Mouse (Mus musculus): Measurements from ENCODE around the gene Mpzl3. TPM values are rescaled to one million over a fixed set of nuclear protein-coding genes. Genes with fewer than 3 reads are reported as not detected.
A peak's percentile ranks its signal among the peaks of the same experiment; 100 is the strongest.
"Not testable (repeated sequence)": the region's sequence is repeated elsewhere in the genome, so short reads cannot be mapped to it uniquely, and the experiment has no call there.

Mpzl3 gene
- 2.0 and 2.1 TPM in 2 replicates for polyA plus RNA-seq (2012; rRNA removed)

DNA sequence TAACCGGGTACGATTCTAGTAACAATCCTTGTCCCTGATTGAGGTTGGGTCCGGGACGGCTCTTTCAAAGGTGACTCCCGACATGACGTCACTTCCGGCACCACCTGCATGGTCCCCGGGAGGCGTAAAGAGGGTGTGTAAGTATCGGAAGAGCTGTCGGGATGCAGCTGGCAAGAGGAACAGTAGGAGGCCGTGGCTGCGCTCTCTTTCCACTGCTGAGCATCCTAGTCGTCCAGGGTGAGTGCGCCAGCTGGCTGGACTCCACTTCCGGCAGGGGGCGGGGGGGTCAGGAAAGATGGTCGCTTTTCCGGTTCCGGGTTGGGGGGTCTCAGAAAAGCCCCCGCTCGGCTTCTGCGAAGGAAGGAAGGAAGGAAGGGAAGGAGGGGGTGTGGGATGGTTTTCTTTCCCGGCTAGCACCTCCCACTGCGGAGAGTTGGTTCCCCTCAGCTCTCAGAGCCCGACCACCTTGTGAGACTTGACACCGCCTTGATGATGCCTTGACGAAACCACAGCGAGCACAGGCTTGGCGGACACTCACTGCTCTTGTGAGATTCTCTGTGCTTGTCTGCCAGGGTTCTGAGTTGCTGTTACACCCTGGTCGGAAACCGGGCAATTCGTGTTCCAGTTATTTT lies at the start of gene Mpzl3:
TSS of gene Mpzl3 (plus strand) at position 105 of the 632 bp plus-strand sequence.
- peak; percentile 76 to 88 for DNase-seq (ENCODE audit: extremely low spot score in 1 of 2, low spot score in 1 of 2)

DNA sequence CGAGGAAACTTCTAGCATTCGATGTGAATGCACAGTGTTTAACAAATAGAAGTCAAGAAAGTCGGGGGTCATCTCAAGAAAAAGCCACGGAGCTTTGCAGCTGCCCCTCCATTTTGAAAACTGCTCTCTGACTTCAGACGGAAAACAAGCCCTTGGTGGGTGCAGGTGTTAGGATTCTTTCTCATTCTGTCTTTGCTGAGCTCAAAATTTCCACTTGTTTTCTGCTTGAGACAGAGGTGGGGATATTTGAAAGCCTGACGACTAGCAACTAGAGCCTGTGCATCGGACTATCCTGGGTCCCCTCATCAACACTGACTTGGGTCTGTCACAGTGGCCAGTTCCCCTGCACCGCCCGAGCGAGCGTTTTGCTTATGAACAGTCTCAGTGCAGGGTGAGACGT lies 47.6 kb upstream of the Mpzl3 start:
- DNase-seq (ENCODE audit: extremely low spot score in 1 of 2, low spot score in 1 of 2) = no peak

DNA sequence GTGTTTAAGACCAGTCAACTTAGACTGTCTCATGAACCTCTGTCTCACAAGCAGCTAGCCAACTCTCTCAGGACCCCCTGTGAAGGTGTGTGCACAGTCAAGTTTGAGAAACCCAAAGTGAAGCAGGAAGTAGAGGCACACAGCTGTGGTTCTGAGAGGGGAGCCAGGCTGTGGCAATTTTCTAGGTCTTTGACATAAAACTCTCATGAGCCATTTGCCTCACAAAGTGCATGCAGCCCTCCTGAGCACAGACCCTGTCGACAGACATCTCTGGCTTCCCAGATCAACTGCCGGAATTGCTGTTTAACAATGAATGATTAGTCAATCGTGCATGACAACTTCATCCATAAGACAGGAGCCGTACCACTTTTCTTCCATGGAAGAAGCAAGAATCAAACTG lies 46.6 kb upstream of the Mpzl3 start:
- DNase-seq (ENCODE audit: extremely low spot score in 1 of 2, low spot score in 1 of 2) = no peak

DNA sequence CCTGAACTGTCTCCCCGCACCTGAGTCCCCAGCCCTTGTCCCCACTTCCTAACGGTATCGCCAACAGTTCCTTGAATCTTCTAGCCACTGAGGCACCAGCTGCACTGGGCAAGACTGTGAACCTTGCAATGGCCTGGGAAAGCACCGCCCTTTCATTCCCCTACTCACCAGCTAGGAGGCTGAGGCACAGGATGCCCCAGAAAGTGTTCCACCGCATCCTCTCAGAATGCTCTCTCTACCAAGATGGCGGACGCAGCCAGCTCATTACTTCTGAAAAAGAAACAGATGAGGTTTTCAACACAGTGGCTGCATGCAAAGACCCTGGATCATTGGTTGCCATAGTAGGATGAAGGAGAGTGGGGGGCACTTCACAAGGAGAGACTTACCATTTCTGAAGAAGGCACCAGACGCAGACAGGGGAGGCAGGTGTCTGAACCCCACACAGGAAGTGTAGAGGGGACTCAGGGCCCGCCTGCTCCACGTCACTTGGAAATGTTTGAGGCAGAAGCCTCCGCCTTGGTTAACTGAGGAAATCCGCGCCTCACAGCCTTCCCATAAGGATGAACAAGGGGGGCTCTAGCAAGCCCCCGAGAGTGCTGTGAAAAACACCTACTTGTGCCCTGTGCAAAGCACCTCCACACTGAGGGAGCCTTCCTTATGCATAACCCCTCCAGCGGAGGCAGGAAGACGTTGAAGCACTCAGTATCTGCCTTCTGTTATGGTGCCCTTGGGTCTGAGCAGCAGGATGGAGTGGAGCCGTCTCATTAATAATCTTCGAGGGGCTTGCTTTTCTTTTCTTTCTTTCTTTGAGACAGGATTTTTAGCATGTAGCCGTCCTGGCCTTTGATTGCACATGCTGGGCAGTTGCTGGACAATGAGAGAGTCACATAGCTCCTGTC lies 45.6 kb upstream of the Mpzl3 start, which contains the start of gene Cd3e:
TSS of gene Cd3e (minus strand) at position 448 of the 899 bp plus-strand sequence.
- no peak for DNase-seq (ENCODE audit: extremely low spot score in 1 of 2, low spot score in 1 of 2)

DNA sequence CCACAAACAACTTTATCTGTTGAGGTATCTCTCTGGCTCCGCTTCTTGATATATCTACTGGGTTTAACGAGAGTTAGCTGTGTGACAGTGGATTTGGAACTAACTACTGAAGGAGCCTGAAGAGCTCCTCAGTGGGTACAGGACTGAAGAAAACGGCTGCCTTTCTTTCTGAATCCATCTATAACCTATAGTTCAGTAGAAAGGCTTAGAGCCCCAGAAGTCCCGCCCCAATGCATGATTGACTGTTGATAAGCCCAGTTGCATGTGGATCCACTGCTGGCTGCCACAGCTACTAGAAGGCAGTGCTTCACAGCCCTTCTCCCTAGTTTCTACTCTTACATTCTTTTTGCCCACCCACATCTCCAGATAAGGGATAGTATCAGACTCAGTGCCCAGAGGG lies 44.5 kb upstream of the Mpzl3 start:
- no peak for DNase-seq (ENCODE audit: extremely low spot score in 1 of 2, low spot score in 1 of 2)

DNA sequence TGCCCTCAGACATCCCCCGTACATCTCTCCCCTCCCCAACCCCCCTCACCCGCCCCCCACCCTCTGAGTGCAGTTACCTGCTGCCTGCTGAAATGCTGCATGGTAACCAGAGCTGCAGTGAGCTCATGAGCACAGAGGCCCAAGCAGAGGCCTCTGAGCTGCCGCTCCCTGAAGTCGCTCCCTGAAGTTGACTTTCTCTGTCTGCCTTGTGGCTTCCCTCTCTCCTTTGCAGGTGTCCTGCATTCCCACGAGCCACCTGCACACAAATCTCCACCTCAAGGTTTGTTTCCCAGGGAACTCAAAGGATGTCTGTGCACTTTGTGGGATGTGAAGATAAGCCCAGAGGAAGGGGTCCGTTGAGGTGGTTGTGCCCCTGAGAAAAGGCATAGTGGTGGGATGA lies 43.7 kb upstream of the Mpzl3 start:
- DNase-seq (ENCODE audit: extremely low spot score in 1 of 2, low spot score in 1 of 2) = no peak

DNA sequence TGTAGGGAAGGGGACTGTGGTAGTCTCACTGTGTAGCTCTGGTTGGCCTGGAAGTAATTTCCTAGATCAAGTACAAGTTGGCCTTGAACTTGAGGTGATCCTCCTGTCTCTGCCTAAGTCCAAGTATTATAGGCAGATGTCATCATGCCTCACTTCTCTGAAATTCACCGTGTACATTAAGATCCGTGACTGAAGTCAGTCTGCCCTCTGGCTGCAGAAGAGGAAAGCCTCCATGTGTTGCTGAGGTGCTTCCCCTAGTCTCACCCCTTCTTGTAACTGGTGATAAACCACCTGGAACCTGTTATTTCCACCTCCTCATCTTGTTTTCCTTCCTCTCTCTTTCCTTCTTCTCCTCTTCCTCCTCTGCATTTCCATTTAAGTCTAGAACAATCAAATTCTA lies 40.1 kb upstream of the Mpzl3 start:
- DNase-seq (ENCODE audit: extremely low spot score in 1 of 2, low spot score in 1 of 2) = no peak

DNA sequence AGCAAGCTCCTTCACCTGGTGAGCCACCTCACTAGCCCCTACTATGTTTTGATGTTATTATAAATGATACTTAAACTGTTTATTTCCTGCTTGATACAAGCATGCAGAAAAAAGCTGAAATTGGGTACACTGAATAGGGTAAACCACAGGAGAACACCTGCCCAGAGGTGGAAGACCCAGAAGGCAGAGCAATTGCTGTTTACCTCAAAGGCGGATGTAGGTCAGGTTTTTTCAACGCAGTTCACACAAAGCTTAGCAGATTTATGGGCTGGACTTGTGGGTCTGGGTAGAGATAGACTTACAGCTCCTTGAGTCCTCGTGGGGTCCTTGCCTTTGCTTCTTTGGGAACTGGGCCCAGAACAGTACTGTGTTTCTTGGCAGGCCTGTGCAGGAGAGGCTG lies 39.1 kb upstream of the Mpzl3 start:
- DNase-seq (ENCODE audit: extremely low spot score in 1 of 2, low spot score in 1 of 2) = no peak

DNA sequence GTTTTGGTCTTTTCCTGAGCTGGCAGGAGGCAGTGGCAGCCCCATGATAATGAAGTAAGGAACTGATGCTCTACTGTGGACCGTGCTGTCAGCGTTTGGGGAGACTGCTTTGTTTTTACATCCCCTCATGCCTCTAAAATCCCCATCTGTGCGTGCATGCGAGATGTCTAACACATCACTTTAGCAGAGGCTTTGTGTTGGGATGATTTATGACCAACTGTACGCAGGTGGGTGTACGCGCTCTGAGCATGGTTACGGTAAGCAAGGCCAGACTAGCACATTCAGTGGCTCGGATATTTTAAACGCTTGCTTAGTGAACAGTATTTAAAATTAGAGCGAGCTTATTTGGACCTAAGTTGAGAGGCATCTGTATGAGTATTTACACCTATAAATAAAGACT lies 37.0 kb upstream of the Mpzl3 start:
- DNase-seq (ENCODE audit: extremely low spot score in 1 of 2, low spot score in 1 of 2) = peak; percentile 16 to 34

DNA sequence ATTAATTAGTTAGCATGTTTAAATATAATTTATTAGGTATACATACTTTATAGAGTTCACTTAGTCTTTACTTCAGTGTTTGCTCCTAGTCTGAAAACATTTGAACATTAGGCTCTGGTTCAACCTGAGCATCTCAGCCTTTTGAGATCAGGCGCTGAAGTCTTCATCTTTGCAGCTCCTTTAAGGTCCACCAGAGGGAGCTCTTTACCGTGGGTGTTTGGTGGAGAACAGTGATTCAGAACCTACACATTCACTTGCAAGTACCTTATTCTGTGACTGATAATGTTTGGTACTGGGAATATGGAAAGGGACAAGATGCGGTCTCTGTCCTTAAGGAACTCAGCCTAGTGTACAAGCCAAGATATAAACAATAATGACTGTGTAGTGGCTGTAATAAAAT lies 32.2 kb upstream of the Mpzl3 start:
- DNase-seq (ENCODE audit: extremely low spot score in 1 of 2, low spot score in 1 of 2) = peak in 1 of 2 experiments; percentile 84

DNA sequence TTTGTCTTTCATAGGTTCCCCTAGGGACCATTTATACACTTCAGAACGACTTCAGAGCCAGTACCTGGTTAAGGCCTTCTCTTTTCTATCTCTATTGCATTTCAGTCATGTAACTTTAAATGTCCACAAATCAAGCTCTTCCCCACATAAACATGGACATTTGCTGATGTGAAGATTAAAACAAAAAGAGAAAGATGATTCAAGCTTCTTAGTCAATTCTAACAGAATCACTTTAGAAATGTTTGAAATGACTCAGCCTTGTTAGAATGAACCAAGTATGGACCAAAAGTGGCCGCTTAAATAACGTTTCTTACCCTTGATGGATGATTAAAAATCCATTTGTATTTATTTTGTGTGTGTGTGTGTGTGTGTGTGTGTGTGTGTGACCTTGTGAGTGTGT lies 31.3 kb upstream of the Mpzl3 start:
- DNase-seq (ENCODE audit: extremely low spot score in 1 of 2, low spot score in 1 of 2) = no peak

DNA sequence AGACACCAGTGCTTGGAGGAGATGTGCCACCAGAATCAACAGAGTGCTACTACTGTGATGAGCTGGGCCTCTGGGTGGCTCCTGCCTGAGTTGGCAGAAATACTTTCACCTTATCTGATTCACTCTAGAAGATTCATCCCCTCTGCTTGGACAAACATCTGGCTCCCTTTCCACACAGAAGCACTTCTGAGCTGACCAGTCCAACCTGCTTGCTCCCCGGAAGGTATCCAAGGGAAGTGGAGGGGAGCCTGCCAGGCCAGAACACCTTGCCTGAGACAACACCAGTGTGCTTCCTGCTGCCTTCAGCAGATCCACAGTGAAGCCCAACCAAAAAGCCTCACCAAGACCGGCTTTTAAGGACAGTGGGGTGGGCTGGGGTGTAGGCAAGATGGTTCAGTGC lies 30.8 kb upstream of the Mpzl3 start:
- no peak for DNase-seq (ENCODE audit: extremely low spot score in 1 of 2, low spot score in 1 of 2)

DNA sequence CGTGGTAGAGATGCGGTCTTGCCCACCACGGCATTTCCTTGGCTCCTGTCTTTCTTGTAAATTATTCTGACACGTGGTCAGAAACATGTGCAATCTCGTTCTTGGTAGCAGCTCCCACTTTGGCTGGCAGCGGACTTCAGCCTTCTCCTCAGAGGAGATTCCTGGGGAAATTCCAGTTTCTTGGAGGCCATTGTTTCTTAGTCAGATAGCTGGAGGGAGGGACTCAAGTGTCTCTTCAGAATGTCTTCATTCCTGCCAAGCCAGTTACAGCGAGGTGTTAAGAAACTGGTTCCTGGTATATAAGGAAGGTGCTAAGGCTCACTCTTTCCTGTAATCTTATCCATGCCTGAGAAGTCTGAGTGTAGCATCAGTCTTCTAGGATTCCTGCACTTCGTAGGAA lies 27.6 kb upstream of the Mpzl3 start:
- no peak for DNase-seq (ENCODE audit: extremely low spot score in 1 of 2, low spot score in 1 of 2)

DNA sequence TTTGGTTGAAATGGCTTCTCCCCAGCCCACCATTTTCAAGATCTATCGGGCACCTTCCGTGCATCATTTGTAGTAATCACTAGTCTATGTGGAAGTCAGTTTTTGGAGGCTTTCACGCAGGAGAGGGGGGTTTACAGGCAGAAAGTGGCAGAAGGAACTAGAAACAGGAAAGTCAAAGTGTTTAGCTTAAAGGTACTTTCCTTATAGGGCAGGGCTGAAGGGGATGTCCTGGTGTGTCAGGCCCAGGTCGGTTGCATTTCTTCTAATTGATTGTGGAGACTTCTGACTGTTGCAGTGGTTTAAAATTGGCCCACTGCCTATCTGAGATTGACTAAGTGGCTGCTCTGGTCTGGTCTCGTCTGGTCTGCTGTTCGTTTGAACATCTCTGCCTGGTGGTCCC lies 24.6 kb upstream of the Mpzl3 start:
- no peak for DNase-seq (ENCODE audit: extremely low spot score in 1 of 2, low spot score in 1 of 2)

DNA sequence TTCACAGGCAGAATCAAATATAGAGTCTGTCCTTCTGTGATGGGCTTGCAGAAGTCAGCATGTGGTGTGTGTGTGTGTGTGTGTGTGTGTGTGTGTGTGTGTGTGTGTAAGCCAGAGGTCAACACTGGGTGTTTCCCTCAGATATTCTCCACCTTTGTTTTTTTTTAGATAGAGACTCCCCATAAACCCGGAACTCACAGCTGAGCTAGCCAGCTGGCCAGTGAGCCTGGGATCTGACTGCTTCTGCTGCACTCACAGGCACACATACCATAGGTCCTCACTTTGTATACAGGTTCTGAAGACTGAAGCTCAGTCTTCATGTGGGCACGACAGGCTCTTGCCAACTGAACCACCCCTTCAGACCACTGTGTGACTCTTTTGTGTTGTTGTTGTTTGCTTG lies 22.7 kb upstream of the Mpzl3 start:
- DNase-seq (ENCODE audit: extremely low spot score in 1 of 2, low spot score in 1 of 2) = no peak

DNA sequence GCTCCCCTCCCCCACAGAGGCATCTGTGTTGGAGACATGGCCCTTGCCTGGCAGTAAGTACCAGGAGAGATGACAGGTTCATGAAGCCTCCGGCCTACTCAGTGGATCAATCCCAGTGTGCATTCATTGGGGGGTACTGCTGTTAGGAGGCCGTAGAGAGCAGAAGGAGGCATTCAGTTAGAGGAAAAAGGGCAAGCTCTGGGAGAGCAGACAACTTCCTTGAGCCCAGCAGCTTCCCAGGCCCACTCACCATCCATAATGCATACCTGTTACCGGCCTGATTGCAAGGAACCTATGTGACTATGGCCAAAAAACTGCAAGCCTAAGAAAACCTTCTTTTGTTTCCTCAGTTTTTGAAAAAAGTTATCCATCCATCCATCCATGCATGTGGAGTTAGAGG lies 20.5 kb upstream of the Mpzl3 start:
- no peak for DNase-seq (ENCODE audit: extremely low spot score in 1 of 2, low spot score in 1 of 2)

DNA sequence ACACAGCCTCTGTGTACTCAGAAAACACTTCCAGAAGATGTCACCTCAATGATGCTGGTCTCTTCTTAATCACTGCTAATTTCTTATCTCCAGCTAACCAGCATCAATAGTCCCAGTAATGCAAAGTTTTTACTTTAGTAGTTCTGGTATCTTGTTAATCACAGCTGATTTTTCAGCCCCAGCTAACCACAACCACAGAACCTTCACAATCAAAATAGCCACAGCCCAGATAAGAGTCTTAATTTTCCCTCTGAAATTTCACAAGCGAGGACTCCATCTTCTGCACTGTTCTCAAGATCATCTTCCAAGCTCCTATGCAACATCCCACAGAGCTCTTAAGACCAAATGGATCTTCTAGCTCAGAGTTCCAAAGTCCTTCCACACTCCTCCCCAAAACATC lies 17.2 kb upstream of the Mpzl3 start:
- DNase-seq (ENCODE audit: extremely low spot score in 1 of 2, low spot score in 1 of 2) = not testable (repeated sequence)

DNA sequence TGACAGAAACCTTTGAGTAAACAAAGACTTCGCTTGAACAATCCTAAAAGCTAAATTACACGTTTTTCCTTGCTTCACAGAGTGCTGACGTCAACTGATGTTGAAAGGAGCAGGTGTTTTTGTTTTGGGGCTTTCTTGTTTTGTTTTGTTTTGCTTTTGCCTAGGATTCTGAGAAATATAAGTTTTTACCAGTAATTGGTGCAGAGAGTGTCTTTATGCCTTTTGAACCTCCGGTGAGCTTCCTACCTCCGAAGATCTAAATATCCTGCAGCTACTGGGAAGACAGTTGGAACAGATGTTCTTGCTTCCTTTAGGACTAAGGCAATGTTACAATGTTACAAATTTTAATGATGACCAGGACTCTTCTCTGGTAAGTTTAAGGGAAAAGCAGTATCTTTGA lies 15.5 kb upstream of the Mpzl3 start, which contains the start of gene Mpzl2:
TSS of gene Mpzl2 (plus strand) at position 301 of the 400 bp plus-strand sequence.
- DNase-seq (ENCODE audit: extremely low spot score in 1 of 2, low spot score in 1 of 2) = no peak

DNA sequence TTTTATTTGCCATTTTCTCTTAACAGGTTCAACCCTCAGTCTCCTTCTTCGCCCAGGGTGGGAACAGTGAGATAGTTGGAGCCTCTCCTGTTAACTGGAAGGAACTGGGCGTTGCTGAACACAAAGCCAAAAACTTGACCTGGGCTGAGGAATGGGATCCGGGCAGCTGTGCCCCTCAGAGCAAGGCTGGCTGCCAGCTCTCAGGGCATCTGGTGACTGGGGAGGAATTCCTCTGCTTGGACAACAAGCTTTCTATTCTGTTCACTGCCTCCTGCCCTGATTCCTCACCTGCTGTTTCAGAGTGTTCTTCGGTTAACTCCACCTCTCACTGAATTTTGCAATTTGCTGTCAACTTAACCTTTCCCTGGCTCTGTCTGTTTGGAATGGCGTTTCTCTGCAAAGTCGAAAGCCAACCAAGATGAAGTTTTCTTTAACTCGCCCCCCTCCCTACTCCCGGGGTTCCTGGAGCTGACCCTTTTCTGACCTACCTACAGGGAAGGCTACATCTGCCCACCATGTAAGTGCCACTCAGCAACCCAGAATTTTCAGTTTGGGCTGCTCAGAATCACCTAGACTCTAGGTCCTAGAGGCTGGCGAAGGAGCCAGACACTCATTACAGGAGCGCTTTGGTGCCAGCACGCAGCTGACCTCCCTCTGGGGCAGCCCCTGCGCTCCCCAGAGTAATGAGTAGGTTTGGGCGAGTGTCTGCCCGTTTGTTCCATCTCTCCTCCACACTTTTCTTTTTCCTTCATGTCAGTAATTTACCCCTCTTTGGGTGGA lies 14.7 kb upstream of the Mpzl3 start:
- no peak for DNase-seq (ENCODE audit: extremely low spot score in 1 of 2, low spot score in 1 of 2)

DNA sequence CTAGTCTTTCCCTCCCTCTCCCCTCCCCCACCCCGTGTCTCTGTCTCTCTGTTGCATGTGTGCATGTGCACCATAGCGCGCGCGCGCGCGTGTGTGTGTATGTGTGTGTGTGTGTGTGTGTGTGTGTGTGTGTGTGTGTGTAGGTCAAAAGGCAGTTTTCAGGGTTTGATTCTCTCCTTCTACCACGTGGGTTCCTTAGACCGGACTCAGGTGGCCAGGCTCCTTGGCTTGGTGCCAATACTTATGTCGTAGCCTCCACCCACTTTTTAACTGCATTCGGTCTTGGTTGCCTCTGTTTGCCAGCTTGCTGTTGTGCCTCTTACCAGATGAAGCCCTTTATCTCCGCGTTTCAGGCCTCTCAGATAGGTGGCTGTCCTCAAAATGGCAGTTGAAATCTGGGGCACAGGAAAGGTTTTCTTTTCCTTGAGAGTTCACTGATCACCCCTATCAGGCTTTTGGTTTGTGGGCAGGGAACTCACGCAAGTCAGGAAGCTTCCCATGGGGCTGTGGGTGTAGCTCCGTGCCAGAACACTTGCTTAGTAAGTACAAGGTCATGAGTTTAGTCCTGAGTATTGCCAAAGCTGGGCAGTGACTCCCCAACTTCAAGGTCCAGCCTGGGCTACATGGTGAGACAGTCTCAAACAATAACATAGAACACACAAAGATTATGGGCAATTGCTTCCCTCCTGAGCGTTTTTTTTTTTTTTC lies 13.7 kb upstream of the Mpzl3 start:
- DNase-seq (ENCODE audit: extremely low spot score in 1 of 2, low spot score in 1 of 2) = no peak
